Mouse (Mus musculus) liver, embryonic 14.5 days (tissue): Measurements from ENCODE around the gene Aox3.

Experiments used
- CTCF ChIP-seq: IDR thresholded peaks from 2 replicates; pipeline ENCODE4 v1.5.1; 2016; ENCODE audit warnings: antibody characterized with exemption, low read depth, control low read depth
- EP300 ChIP-seq: IDR thresholded peaks from 2 replicates; pipeline ENCODE4 v1.6.1; 2016; ENCODE audit warnings: antibody characterized with exemption, low read depth

DNA sequence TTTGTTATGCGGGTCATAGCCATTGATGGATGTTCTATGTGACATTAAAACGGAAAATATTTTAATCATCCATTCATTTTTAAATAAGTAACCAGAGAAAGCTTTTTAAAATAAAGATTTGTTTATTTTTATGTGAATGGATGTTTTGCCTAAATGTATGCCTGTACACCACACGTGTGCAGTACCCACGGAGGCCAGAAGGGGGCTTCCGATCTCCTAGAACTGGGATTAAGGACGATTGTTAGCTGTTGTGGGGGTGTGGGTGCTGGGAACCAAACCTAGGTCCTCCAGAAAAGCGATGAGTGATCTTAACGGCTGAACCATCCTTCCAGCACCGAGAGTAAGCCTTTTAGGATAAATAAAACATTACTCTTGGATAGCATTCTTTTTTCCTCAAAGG lies 26.1 kb downstream of the Aox3 start:
- TF ChIP-seq CTCF: peak; percentile 47
- no peak for TF ChIP-seq EP300
